In the genomic region with DNA sequence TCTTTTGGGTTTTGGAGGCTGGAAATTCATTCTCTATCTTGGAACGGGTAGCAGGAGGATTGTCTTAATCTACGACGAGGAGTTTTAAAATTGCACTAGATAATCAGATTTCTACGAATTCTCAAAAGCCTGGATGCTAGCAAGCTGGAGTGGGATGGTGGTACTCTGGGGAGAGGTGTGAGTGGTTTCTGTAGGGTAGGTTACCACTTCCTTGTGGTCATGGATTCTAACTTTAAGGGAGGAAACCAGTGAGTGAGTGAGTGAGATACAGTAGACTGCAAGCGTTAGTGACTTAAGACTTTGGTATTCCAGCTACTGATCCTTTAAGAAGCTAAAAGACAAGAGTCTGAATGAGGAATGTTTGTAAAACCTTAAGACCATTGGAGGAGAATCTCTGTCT, we compare ENCODE assay signal across 8 mouse cellular contexts. TPM values are rescaled to one million over a fixed set of nuclear protein-coding genes. Genes with fewer than 3 reads are reported as not detected.
DNase-seq lines count a peak whose midpoint lies in the region; ATAC-seq and TF ChIP-seq lines count a peak whose summit lies in the region.

No protein-coding gene starts in this region.

- H3K4me3 ChIP-seq in lung, embryonic 16.5 days (ENCODE audit: low read length): peak overlapping the region; percentile 91
- peak overlapping the region; percentile 88 for H3K4me3 ChIP-seq in intestine, embryonic 15.5 days (replicated peaks)
- H3K4me3 ChIP-seq in olfactory bulb, adult 2 months (ENCODE audit: insufficient read depth, low read depth, low read length): peak overlapping the region; percentile 91

- TF ChIP-seq POLR2A in olfactory bulb, adult 2 months (IDR thresholded peaks at IDR 0.05; ENCODE audit: insufficient read depth, low read depth, low read length): no peak

- H3K27ac ChIP-seq in lung, embryonic 16.5 days (ENCODE audit: low read length): peak overlapping the region; percentile 88; the same call in 1 of the 2 replicates
- peak overlapping the region; percentile 86 for H3K27ac ChIP-seq in intestine, embryonic 15.5 days
- no peak overlapping the region for H3K27ac ChIP-seq in olfactory bulb, adult 2 months (ENCODE audit: insufficient read depth, low read depth, low read length)

- no peaks in the 10 kb centered on the region for H3K9me3 ChIP-seq in lung, embryonic 16.5 days (ENCODE audit: control insufficient read depth, low read length)
- H3K9me3 ChIP-seq in intestine, embryonic 15.5 days: no peaks in the 10 kb centered on the region

- H3K36me3 ChIP-seq in lung, embryonic 16.5 days (ENCODE audit: control insufficient read depth, insufficient read depth, low read length): no peaks in the 10 kb centered on the region
- H3K36me3 ChIP-seq in intestine, embryonic 15.5 days: no peaks in the 10 kb centered on the region

- ATAC-seq in lung, embryonic 16.5 days (ENCODE audit: low read depth): no peak
- ATAC-seq in common myeloid progenitor, adult 5-6 weeks (replicated peaks; ENCODE audit: low read depth, poor library complexity, severe bottlenecking): 0 out of 2 replicates have a peak, but pooled peaks have one; percentile 30
- ATAC-seq in intestine, embryonic 15.5 days: no peak

- peak overlapping the region; percentile 92 for H3K9ac ChIP-seq in lung, embryonic 16.5 days (ENCODE audit: low read length)
- peak overlapping the region; percentile 87 for H3K9ac ChIP-seq in intestine, embryonic 15.5 days

- DNase-seq in lung, postnatal 25 days (ENCODE audit: low spot score): no peak
- no peak for DNase-seq in left cerebral cortex, adult 11 months (ENCODE audit: low spot score)
- DNase-seq in thymus, adult 18-20 months: no peak
- DNase-seq in adrenal gland, postnatal 10 days: no peak

- no peaks in the 10 kb centered on the region for H3K27me3 ChIP-seq in lung, embryonic 16.5 days (ENCODE audit: control insufficient read depth, insufficient read depth, low read depth, low read length)
- H3K27me3 ChIP-seq in intestine, embryonic 15.5 days (replicated peaks): no peaks in the 10 kb centered on the region

- no peak for TF ChIP-seq CTCF in olfactory bulb, adult 2 months (IDR thresholded peaks at IDR 0.05; ENCODE audit: insufficient read depth, low read depth, low read length)

- peaks cover 26% of the 10 kb centered on the region for H3K4me1 ChIP-seq in lung, embryonic 16.5 days (replicated peaks; ENCODE audit: control insufficient read depth, insufficient read depth, low read length)
- H3K4me1 ChIP-seq in intestine, embryonic 15.5 days (replicated peaks): peaks cover 19% of the 10 kb centered on the region; the same call in 1 of the 2 replicates
- peaks cover 2% of the 10 kb centered on the region; the same call in 1 of the 2 replicates for H3K4me1 ChIP-seq in olfactory bulb, adult 2 months (ENCODE audit: control insufficient read depth, insufficient read depth, low read length)

- WGBS in lung, embryonic 16.5 days: 0% methylated on average over 5 of the region's 5 CpGs
- 1% methylated on average over 5 of the region's 5 CpGs for WGBS in intestine, embryonic 15.5 days
- 0% methylated on average over 5 of the region's 5 CpGs for WGBS in olfactory bulb, adult 2 months

- H3K4me2 ChIP-seq in lung, embryonic 16.5 days (ENCODE audit: low read depth, low read length): peak overlapping the region; percentile 84
- H3K4me2 ChIP-seq in intestine, embryonic 15.5 days (replicated peaks): peak overlapping the region; percentile 78

RNA-seq across cellular contexts. Expression of gene Agps, which starts 0.8 kb away (rescaled TPM):
- 31.1 and 32.7 TPM in 2 replicates for polyA plus RNA-seq in lung, embryonic 16.5 days (2015; fragmentation: Nextera tagmentation; extraction: Ambion mirVana)
- total RNA-seq in common myeloid progenitor, adult 5-6 weeks (2017): 39.4 and 42.2 TPM in 2 replicates
- 29.3 and 32.9 TPM in 2 replicates for polyA plus RNA-seq in intestine, embryonic 15.5 days (2015; fragmentation: Nextera tagmentation; extraction: Ambion mirVana)
- polyA plus RNA-seq in olfactory bulb, adult 2 months (2012; ENCODE audit: insufficient read depth, insufficient read length, low replicate concordance, missing spikeins): not detected in 2 replicates
- total RNA-seq in adrenal gland, postnatal 10 days (2021): 10 to 100 TPM; 32.4 to 42.0 TPM
